Mouse (Mus musculus) heart, adult 11 months (tissue): ENCODE measurements around the gene Zp2.

Source experiments
- DNase-seq: peaks from one replicate; pipeline ENCODE4 v3.0.0; 2022

Zp2 gene

DNA sequence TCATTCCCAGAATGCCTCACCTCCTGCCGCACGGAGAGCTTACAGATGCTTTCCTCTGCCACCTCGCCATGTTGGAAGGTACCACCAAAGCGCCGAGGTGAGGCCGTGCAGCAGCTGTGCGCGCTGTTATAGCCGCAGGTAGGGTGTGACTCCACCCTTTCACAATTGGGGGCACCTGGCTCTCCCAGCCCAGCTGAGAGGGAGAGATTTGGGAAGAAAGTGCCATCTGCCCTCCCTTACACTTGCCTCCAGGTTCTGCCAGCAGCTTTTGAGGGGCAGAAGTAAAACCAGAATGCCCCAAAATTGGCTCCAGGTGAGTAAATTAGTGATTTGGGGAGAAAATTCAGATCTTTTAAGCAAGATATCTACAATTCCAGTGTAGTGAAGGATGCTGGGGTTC lies at the start of gene Zp2:
Zp2 (minus strand) TSS at position 101 of the 400 bp plus-strand sequence.
- DNase-seq, result peak; percentile 55

DNA sequence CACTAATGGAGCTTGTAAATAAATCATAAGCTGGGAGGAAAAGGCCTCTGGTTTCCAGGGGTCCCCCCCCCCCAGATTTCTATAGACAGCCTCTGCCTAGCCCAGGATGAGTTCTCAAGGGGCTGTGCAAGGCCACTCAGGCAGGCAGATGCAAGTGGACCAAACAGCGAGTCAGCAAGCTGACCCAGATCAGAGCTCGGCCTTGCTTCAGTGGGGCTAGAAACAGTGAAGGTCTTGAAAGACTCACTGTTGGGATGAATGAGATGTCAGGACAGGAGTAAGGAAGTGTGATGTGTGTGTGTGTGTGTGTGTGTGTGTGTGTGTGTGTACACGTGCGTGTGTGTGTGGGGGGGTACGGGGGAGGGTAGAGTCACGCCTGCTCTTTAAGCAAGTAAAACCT lies 47.7 kb upstream of the Zp2 start:
- DNase-seq, result no peak

GRCm38 (mm10) chr7:120192207-120192606 lies 47.1 kb upstream of the Zp2 start:
- peak; percentile 45 for DNase-seq

DNA sequence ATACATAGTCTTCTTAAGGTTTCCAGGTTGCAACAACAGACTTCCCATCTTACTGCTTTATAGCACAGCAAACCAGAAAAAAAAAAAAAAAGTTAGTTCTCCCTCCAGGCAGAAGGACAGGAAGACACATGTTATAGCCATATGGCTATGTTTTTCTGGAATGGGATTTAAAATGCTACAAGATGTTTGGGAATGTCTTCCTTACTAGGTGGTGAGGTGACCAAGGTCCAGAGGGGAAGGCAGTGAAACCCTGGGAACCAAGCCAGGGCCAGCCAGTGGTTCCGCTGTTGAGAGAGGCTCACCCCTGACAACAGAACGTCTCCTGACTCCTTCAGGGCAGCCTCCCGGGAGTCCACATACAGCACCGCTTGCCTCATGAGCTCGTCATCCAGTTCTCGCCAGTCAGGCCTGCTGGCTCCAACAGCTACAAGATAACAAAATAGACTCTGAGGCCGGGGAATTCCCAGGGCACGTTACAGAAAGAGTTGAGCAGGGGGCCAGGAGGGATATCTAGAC lies 45.1 kb upstream of the Zp2 start:
- DNase-seq, result peak; percentile 90

- DNase-seq, result peak; percentile 80
Observed at GRCm38 (mm10) chr7:120189369-120190149, 44.5 kb upstream of the Zp2 start.

DNA sequence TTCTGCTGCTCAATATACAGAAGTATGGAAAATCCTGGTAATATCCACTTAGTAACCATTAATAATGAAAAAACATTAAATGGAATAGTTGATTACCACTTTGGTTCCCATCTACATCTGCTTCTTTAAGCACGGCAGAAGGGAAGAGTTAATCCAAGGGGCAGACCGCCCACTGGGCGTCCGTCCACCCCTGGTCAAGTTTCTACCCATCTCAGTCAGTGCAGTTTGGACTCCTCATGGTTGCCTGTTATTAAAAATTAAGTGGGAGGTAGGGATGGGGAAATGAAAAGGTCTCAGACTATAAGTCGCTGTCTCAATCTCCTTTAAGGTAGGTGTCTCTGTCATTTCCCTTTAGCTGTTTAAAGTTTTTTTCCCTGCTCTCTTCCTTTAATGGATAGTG lies 43.9 kb upstream of the Zp2 start:
- DNase-seq, result peak; percentile 31

GRCm38 (mm10) chr7:120182891-120183290 lies 37.8 kb upstream of the Zp2 start:
- DNase-seq, result no peak

- DNase-seq, result peak; percentile 61
Observed at GRCm38 (mm10) chr7:120181401-120182230, 36.5 kb upstream of the Zp2 start.

DNA sequence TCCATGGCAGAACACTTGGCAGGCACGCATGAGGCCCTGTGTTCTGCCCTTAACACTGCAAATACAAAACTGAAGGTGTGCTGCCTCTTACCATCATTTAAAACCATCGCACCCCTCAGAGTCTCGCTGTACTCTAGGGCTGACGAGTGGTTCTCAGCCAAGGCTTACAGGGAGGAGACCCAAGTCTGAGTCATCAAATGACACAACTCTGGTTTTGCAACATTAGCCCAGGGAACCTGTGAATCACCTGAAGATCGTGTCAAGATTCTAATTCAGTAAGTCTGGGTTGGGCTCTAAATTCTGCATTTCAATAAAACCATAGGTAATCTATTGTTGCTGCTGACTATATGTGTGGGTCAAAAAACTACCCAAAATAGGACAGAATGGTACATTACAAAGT lies 35.5 kb upstream of the Zp2 start:
- DNase-seq, result peak; percentile 72

DNA sequence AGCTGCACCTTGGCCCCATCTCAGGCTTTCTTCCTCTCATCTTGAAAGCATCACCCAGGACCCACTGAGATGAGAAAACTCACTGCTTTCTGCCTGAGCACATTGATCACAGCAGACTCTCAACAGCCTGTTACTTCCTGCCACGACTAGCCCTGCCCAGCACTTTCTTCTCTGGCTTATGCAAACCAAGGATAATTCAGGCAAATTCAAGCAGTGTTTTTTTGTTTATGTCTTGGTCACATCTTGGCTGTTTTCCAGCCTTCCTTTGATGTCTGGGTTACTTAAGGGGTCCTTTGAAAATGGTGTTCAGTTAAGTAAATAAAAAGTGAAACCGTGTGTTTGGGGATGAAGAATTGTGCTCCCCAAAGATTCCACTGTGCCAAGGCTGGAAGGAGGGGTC lies 33.8 kb upstream of the Zp2 start:
- peak; percentile 58 for DNase-seq

DNA sequence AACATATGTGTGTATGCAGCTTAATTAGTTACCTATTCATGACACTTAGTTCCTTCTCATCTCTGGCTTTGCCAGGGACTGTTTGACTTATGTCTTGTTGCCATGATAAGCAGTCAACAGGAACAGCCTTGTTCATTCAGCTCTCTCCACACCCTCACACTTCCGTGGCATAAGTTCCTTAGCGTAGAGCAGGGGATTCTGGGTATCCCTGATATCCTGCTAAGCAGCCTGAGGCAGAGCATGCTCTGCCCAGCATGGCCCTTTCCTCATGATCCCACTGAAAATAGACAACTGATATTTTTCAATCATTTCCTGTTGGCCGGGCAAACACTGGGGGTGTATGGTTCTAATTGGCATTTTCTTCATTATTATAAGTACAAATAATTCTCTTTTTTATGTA lies 32.5 kb upstream of the Zp2 start:
- DNase-seq, result peak; percentile 25

DNA sequence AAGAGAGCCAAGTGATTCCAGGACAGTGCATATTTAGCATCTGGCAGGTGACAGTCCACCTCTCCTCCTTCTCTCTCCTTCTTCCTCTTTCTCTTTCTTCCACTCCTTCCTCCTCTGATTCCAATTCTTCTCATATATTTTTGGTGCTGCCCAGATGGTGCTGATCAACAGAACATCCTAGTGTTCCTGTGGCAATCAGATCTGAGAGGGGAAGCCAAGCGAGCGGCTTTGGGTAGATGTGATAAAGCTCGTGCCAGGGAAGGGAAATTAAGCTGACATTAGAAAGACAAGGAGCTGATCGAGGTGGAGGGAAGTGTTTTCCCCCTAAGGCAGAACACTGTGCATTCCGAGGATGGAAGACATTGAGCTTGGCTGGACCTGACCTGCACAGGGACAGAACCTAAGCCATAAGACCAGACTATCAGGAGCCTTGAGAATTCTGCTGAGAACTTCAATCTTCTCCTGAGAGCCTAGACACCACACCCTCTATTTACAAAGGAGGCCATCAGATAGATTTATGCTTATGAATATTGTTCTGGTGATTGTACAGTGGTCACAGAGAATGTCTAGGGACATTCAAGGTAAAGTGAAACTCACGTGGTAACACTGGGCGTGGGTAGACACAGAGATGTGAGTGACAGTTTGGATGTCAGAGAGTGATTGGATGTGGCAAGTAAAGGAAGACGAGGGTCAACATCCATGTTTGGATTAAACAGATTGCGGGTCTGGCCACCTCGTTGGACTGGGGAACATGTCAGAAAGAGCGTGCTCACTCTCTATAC lies 29.8 kb upstream of the Zp2 start:
- peak; percentile 42 for DNase-seq

- DNase-seq, result peak; percentile 69
Observed at GRCm38 (mm10) chr7:120173603-120174244, 28.6 kb upstream of the Zp2 start, which contains the start of gene Anks4b. Gene Anks4b, plus strand, starts transcription at chr7:120173858.

GRCm38 (mm10) chr7:120172188-120172700 lies 27.2 kb upstream of the Zp2 start:
- DNase-seq, result peak; percentile 81

GRCm38 (mm10) chr7:120163581-120164251 lies 18.6 kb upstream of the Zp2 start:
- peak; percentile 84 for DNase-seq

DNA sequence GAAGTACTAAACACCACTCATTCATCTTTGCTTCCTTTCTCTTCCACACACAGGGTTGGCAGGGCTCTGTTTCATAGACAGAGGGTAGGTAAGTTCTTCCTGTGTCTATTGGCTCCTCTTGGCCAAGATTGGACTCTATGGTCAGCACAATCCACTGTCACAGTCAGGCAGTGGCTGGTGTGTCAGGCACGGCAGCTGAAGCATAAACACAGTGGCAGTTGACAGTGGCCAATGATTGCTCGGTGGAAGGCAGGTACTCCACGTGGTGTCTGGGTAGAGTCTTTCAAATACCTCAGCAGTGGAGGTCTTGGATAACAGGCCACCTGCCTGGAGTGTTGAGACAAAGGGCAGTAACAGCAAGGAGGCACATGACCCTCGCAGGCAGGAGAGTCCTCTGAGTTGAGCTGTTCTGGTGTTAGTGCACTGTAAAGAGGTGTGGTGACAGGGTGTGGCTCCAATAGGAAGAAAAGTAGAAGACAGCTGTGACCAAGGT lies 13.1 kb upstream of the Zp2 start:
- DNase-seq, result peak; percentile 68

GRCm38 (mm10) chr7:120157575-120158061 lies 12.5 kb upstream of the Zp2 start:
- peak; percentile 6 for DNase-seq

- no peak for DNase-seq
Observed at GRCm38 (mm10) chr7:120156841-120157409, 11.8 kb upstream of the Zp2 start.

DNA sequence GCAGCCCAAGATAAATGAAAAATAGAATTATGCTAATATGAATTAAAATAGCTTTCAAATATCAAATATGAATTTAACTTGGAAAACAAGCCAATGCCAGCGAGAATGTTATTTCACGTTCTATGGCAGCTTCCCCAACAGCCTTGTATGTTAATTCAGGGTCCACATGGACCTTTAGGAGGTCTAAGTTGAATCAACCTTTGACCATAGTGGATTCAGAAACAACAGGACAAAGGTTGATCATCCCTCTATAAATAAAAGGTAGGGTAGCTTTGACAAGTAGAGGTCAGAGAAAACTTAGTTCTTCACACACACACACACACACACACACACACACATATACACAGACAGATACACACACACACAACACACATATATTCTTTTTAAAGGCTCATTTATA lies 5.8 kb upstream of the Zp2 start:
- no peak for DNase-seq

- peak; percentile 92 for DNase-seq
Observed at GRCm38 (mm10) chr7:120150257-120150656, 5.2 kb upstream of the Zp2 start.

DNA sequence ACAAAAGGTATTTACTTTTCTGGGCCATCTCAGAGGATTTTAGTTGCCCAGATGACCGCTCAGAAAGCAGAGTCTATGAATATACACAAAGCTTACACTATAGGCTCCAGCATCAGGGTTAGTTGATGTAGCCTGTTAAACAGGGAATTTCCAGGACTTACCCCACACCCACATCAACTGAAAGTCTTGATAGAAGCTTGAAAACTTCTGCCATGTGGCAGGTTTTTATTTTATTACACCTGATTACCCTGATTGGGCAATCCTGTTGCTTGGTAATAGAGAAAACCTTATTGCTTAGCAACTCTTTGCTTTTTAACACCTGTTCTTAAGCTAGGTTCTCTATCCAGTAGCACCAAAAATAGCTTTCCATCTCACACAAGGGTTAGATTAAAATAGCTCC lies 2.3 kb downstream of the Zp2 start:
- peak; percentile 5 for DNase-seq
